Mouse (Mus musculus): Measurements from ENCODE around the gene Dap3. TPM values are rescaled to one million over a fixed set of nuclear protein-coding genes. Genes with fewer than 3 reads are reported as not detected.

The Dap3 gene
- 63.0 TPM for polyA plus RNA-seq (2014; fragmentation: Illumina TruSeq; extraction: RNeasy Lipid Tissue Mini Kit (QIAGEN cat#74804); ENCODE audit: insufficient read depth, low read depth, low replicate concordance)

GRCm38 (mm10) chr3:88950576-88951326 lies at the start of gene Dap3, which contains the start of gene Ash1l:
Dap3 (minus strand) TSS chr3:88951181.
Ash1l (plus strand) TSS chr3:88950622.

GRCm38 (mm10) chr3:88913511-88914383 lies 37.2 kb downstream of the Dap3 start, which contains the start of gene Msto1:
Msto1 (minus strand) TSS chr3:88913999.

Other genes with a start within 250 kb of the Dap3 start
- 70.5 TPM for gene Rit1, start 234.3 kb downstream of the Dap3 start, polyA plus RNA-seq (2014; fragmentation: Illumina TruSeq; extraction: RNeasy Lipid Tissue Mini Kit (QIAGEN cat#74804); ENCODE audit: insufficient read depth, low read depth, low replicate concordance)
- 6.0 TPM for gene Syt11, start 176.0 kb downstream of the Dap3 start, polyA plus RNA-seq (2014; fragmentation: Illumina TruSeq; extraction: RNeasy Lipid Tissue Mini Kit (QIAGEN cat#74804); ENCODE audit: insufficient read depth, low read depth, low replicate concordance)
- gene Gon4l, start 116.0 kb downstream of the Dap3 start, polyA plus RNA-seq (2014; fragmentation: Illumina TruSeq; extraction: RNeasy Lipid Tissue Mini Kit (QIAGEN cat#74804); ENCODE audit: insufficient read depth, low read depth, low replicate concordance), result 7.9 TPM
- 12.2 TPM for gene Msto1, start 37.2 kb downstream of the Dap3 start, polyA plus RNA-seq (2014; fragmentation: Illumina TruSeq; extraction: RNeasy Lipid Tissue Mini Kit (QIAGEN cat#74804); ENCODE audit: insufficient read depth, low read depth, low replicate concordance)
- gene Ash1l, start 559 bp downstream of the Dap3 start, polyA plus RNA-seq (2014; fragmentation: Illumina TruSeq; extraction: RNeasy Lipid Tissue Mini Kit (QIAGEN cat#74804); ENCODE audit: insufficient read depth, low read depth, low replicate concordance), result 4.8 TPM
- 25.0 TPM for gene Rusc1, start 142.1 kb upstream of the Dap3 start, polyA plus RNA-seq (2014; fragmentation: Illumina TruSeq; extraction: RNeasy Lipid Tissue Mini Kit (QIAGEN cat#74804); ENCODE audit: insufficient read depth, low read depth, low replicate concordance)
- not detected for gene Gm43738, start 149.9 kb upstream of the Dap3 start, polyA plus RNA-seq (2014; fragmentation: Illumina TruSeq; extraction: RNeasy Lipid Tissue Mini Kit (QIAGEN cat#74804); ENCODE audit: insufficient read depth, low read depth, low replicate concordance)
- gene Fdps, start 150.8 kb upstream of the Dap3 start, polyA plus RNA-seq (2014; fragmentation: Illumina TruSeq; extraction: RNeasy Lipid Tissue Mini Kit (QIAGEN cat#74804); ENCODE audit: insufficient read depth, low read depth, low replicate concordance), result 109 TPM
- 0.12 TPM for gene Pklr, start 185.0 kb upstream of the Dap3 start, polyA plus RNA-seq (2014; fragmentation: Illumina TruSeq; extraction: RNeasy Lipid Tissue Mini Kit (QIAGEN cat#74804); ENCODE audit: insufficient read depth, low read depth, low replicate concordance)
- gene Hcn3, start 209.0 kb upstream of the Dap3 start, polyA plus RNA-seq (2014; fragmentation: Illumina TruSeq; extraction: RNeasy Lipid Tissue Mini Kit (QIAGEN cat#74804); ENCODE audit: insufficient read depth, low read depth, low replicate concordance), result not detected
- 24.4 TPM for gene Clk2, start 213.6 kb upstream of the Dap3 start, polyA plus RNA-seq (2014; fragmentation: Illumina TruSeq; extraction: RNeasy Lipid Tissue Mini Kit (QIAGEN cat#74804); ENCODE audit: insufficient read depth, low read depth, low replicate concordance)
- 50.9 TPM for gene Scamp3, start 226.3 kb upstream of the Dap3 start, polyA plus RNA-seq (2014; fragmentation: Illumina TruSeq; extraction: RNeasy Lipid Tissue Mini Kit (QIAGEN cat#74804); ENCODE audit: insufficient read depth, low read depth, low replicate concordance)
- gene Fam189b, start 232.0 kb upstream of the Dap3 start, polyA plus RNA-seq (2014; fragmentation: Illumina TruSeq; extraction: RNeasy Lipid Tissue Mini Kit (QIAGEN cat#74804); ENCODE audit: insufficient read depth, low read depth, low replicate concordance), result 9.9 TPM